Mouse (Mus musculus) MEL (cell line): ENCODE measurements at regions not wholly inside any gene's neighbourhood (a gene's known extent, or its start where the extent isn't known, plus 50 kb on each side); places are given as distances from the start of the nearest gene placed in this dataset.

Experiments used
- DNase-seq: peaks from one replicate; pipeline ENCODE4 v3.0.0; 2011; ENCODE audit warnings: low read depth, low spot score
- H3K27ac ChIP-seq: 2 replicates; pipeline ENCODE4 v1.5.1; 2012; ENCODE audit warnings: low read depth, mild to moderate bottlenecking, control low read depth, low read length, moderate library complexity; ENCODE audit not compliant: control insufficient read depth
- H3K27me3 ChIP-seq, 2 experiments: fragments of 150-350 bp in 1 of 2; sonication (generic) in 1 of 2; 2 replicates each; pipeline ENCODE4 v1.6.1; 2012; ENCODE audit warnings: low read length in 2 of 2, mild to moderate bottlenecking in 2 of 2, improper control_type of control experiment in 1 of 2, moderate library complexity in 1 of 2; ENCODE audit not compliant: insufficient read depth in 2 of 2, control insufficient read depth in 1 of 2
- H3K36me3 ChIP-seq, 2 experiments: 2 replicates each; pipeline ENCODE4 v1.6.1; 2012 to 2014; ENCODE audit warnings: low read length in 2 of 2, improper control_type of control experiment in 1 of 2, inconsistent platforms in 1 of 2, mild to moderate bottlenecking in 1 of 2; ENCODE audit not compliant: insufficient read depth in 2 of 2, control insufficient read depth in 1 of 2
- H3K4me1 ChIP-seq, 2 experiments: fragments of 150-350 bp in 1 of 2; sonication (generic) in 1 of 2; 2 replicates each; pipeline ENCODE4 v1.6.1; 2012; ENCODE audit warnings: low read length in 2 of 2, improper control_type of control experiment in 1 of 2, mild to moderate bottlenecking in 1 of 2; ENCODE audit not compliant: insufficient read depth in 2 of 2, control insufficient read depth in 1 of 2
- H3K4me3 ChIP-seq, 2 experiments: fragments of 150-350 bp in 1 of 2; sonication (generic) in 1 of 2; 2 replicates each; pipeline ENCODE4 v1.5.1; 2012; ENCODE audit warnings: low read depth in 2 of 2, low read length in 2 of 2, mild to moderate bottlenecking in 2 of 2, moderate library complexity in 2 of 2, control low read depth in 1 of 2, improper control_type of control experiment in 1 of 2; ENCODE audit not compliant: control insufficient read depth in 1 of 2, insufficient read depth in 1 of 2
- H3K79me2 ChIP-seq: 2 replicates; pipeline ENCODE4 v1.6.1; 2012; ENCODE audit warnings: mild to moderate bottlenecking, low read length, moderate library complexity; ENCODE audit not compliant: control insufficient read depth, poor library complexity, insufficient read depth
- H3K9ac ChIP-seq: 2 replicates; pipeline ENCODE4 v1.6.1; 2012; ENCODE audit warnings: low read depth, mild to moderate bottlenecking, control low read depth, low read length, moderate library complexity; ENCODE audit not compliant: control insufficient read depth, poor library complexity, severe bottlenecking
- H3K9me3 ChIP-seq: fragments of 150-350 bp; sonication (generic); replicated peaks from 2 replicates; pipeline ENCODE4 v1.6.1; 2012; ENCODE audit warnings: mild to moderate bottlenecking, low read length, improper control_type of control experiment, moderate library complexity; ENCODE audit not compliant: insufficient read depth
- CHD2 ChIP-seq: IDR thresholded peaks from 2 replicates; pipeline ENCODE4 v1.6.1; 2011; ENCODE audit warnings: low read length, improper control_type of control experiment
- GABPA ChIP-seq: IDR thresholded peaks from 2 replicates; pipeline ENCODE4 v1.6.1; 2012; ENCODE audit warnings: low read depth, mild to moderate bottlenecking, inconsistent platforms, low read length, improper control_type of control experiment, moderate library complexity
- GATA1 ChIP-seq: IDR thresholded peaks from 2 replicates; pipeline ENCODE4 v1.6.1; 2011; ENCODE audit warnings: low read depth, low read length, improper control_type of control experiment
- HCFC1 ChIP-seq: IDR thresholded peaks from 2 replicates; pipeline ENCODE4 v1.6.1; 2012; ENCODE audit warnings: low read depth, mild to moderate bottlenecking, inconsistent platforms, low read length, improper control_type of control experiment, moderate library complexity
- JUND ChIP-seq: IDR thresholded peaks from 2 replicates; pipeline ENCODE4 v1.6.1; 2011; ENCODE audit warnings: low read depth, mild to moderate bottlenecking, improper control_type of control experiment, low read length
- KAT2A ChIP-seq: conservative IDR thresholded peaks from 2 replicates; pipeline ENCODE4 v1.6.1; 2012; ENCODE audit warnings: low read depth, low read length, improper control_type of control experiment, inconsistent platforms
- MAFK ChIP-seq: IDR thresholded peaks from 2 replicates; pipeline ENCODE4 v1.6.1; 2011; ENCODE audit warnings: low read depth, mild to moderate bottlenecking, low read length, improper control_type of control experiment, borderline replicate concordance
- MEF2A ChIP-seq: IDR thresholded peaks from 2 replicates; pipeline ENCODE4 v1.6.1; 2014; ENCODE audit warnings: low read depth, mild to moderate bottlenecking, inconsistent platforms, low read length, improper control_type of control experiment; ENCODE audit not compliant: poor library complexity, insufficient replicate concordance, severe bottlenecking; ENCODE audit errors: extremely low read depth
- MXI1 ChIP-seq: IDR thresholded peaks from 2 replicates; pipeline ENCODE4 v1.6.1; 2011; ENCODE audit warnings: mild to moderate bottlenecking, low read depth, low read length, improper control_type of control experiment
- MYC ChIP-seq: IDR thresholded peaks from 2 replicates; pipeline ENCODE4 v1.6.1; 2011; ENCODE audit warnings: low read depth, mild to moderate bottlenecking, low read length, improper control_type of control experiment, moderate library complexity
- NELFE ChIP-seq: IDR thresholded peaks from 2 replicates; pipeline ENCODE4 v1.6.1; 2011; ENCODE audit warnings: low read depth, low read length, improper control_type of control experiment
- POLR2A ChIP-seq, 2 experiments: IDR thresholded peaks; 2 replicates each; pipeline ENCODE4 v1.6.1; 2011 to 2012; ENCODE audit warnings: low read length in 2 of 2, mild to moderate bottlenecking in 2 of 2, control low read depth in 1 of 2, improper control_type of control experiment in 1 of 2, low read depth in 1 of 2, moderate library complexity in 1 of 2; ENCODE audit not compliant: control insufficient read depth in 1 of 2, insufficient read depth in 1 of 2, poor library complexity in 1 of 2
- RAD21 ChIP-seq: IDR thresholded peaks from 2 replicates; pipeline ENCODE4 v1.6.1; 2011; ENCODE audit warnings: mild to moderate bottlenecking, low read depth, low read length, improper control_type of control experiment
- TAL1 ChIP-seq: IDR thresholded peaks from 2 replicates; pipeline ENCODE4 v1.6.1; 2012; ENCODE audit warnings: mild to moderate bottlenecking, inconsistent platforms, low read length, moderate library complexity, mixed read lengths
- USF1 ChIP-seq: IDR thresholded peaks from 2 replicates; pipeline ENCODE4 v1.6.1; 2014; ENCODE audit warnings: low read depth, mild to moderate bottlenecking, inconsistent platforms, low read length, improper control_type of control experiment, moderate library complexity

- H3K79me2 ChIP-seq: no peaks in the 10 kb centered on the region
- H3K9me3 ChIP-seq: no peaks in the 10 kb centered on the region
- no peak overlapping the region for H3K9ac ChIP-seq
- H3K4me3 ChIP-seq: no peak overlapping the region
- no peak for DNase-seq
- TF ChIP-seq CHD2 (no peak), GATA1 (no peak), USF1 (no peak), MEF2A (no peak), MYC (no peak)
- H3K27ac ChIP-seq: no peak overlapping the region
- no peaks in the 10 kb centered on the region for H3K4me1 ChIP-seq
- no peaks in the 10 kb centered on the region for H3K36me3 ChIP-seq
- H3K27me3 ChIP-seq: no peaks in the 10 kb centered on the region; a peak in 1 of 4 replicates
These were observed 144.0 kb upstream of the Camk1g start for GRCm38 (mm10) chr1:193513929-193514710.

GRCm38 (mm10) chr1:193510066-193510793, 140.1 kb upstream of the Camk1g start:
- no peak overlapping the region for H3K27ac ChIP-seq
- no peaks in the 10 kb centered on the region for H3K9me3 ChIP-seq
- no peaks in the 10 kb centered on the region for H3K79me2 ChIP-seq
- TF ChIP-seq TAL1 (no peak), HCFC1 (no peak), JUND (no peak), RAD21 (no peak), NELFE (no peak), GABPA (no peak), MXI1 (no peak), POLR2A (IDR thresholded peaks at IDR 0.05; ENCODE audit: control insufficient read depth in 1 of 2, insufficient read depth in 1 of 2, low read depth in 1 of 2, low read length in 2 of 2, poor library complexity in 1 of 2) (no peak), USF1 (no peak), MAFK (no peak), KAT2A (no peak)
- H3K27me3 ChIP-seq: no peaks in the 10 kb centered on the region; a peak in 1 of 4 replicates
- no peaks in the 10 kb centered on the region for H3K36me3 ChIP-seq
- H3K9ac ChIP-seq: no peak overlapping the region
- no peaks in the 10 kb centered on the region for H3K4me1 ChIP-seq
- no peak overlapping the region for H3K4me3 ChIP-seq
- no peak for DNase-seq
